Mouse (Mus musculus): ENCODE results near the gene Timp2. TPM values are rescaled to one million over a fixed set of nuclear protein-coding genes. Genes with fewer than 3 reads are reported as not detected.

Gene Timp2
- 39.2 TPM for polyA plus RNA-seq (2014; fragmentation: Illumina TruSeq; extraction: RNeasy Lipid Tissue Mini Kit (QIAGEN cat#74804); ENCODE audit: low read depth, low replicate concordance)

GRCm38 (mm10) chr11:118355640-118356039 lies at the start of gene Timp2:
Gene Timp2, minus strand, starts transcription at chr11:118355740.

DNA sequence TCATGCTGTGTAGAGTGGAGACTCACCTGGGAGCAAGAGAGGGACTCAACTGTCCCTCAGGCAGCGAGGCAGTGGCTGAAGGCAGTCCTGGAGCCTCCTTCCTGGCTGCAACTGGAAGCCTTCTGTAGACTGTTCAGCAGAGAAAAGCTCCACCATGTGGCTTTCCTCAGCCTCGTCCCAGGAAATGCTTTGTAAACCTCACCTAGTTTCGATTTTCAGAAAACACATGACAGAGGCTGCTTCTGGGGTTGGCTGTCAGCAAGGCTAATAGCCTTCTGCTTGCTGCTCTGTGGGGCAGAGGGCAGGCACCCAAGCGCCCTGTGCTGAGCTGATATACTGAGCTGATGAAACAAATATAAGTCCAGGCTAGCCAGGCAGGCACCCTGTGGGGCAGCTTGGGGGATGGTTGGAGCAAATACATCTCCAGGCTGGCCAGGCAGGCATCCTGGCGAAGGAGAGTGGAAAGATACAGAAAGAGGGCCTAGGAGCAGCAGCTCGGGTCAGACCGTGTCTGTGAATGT lies 46.3 kb upstream of the Timp2 start, which contains the start of gene Lgals3bp:
Gene Lgals3bp (minus strand): TSS at position 333 of the 521 bp plus-strand sequence.

GRCm38 (mm10) chr11:118342400-118342981 lies 13.0 kb downstream of the Timp2 start, which contains the start of gene Cep295nl:
Gene Cep295nl, minus strand, starts transcription at chr11:118342500.

DNA sequence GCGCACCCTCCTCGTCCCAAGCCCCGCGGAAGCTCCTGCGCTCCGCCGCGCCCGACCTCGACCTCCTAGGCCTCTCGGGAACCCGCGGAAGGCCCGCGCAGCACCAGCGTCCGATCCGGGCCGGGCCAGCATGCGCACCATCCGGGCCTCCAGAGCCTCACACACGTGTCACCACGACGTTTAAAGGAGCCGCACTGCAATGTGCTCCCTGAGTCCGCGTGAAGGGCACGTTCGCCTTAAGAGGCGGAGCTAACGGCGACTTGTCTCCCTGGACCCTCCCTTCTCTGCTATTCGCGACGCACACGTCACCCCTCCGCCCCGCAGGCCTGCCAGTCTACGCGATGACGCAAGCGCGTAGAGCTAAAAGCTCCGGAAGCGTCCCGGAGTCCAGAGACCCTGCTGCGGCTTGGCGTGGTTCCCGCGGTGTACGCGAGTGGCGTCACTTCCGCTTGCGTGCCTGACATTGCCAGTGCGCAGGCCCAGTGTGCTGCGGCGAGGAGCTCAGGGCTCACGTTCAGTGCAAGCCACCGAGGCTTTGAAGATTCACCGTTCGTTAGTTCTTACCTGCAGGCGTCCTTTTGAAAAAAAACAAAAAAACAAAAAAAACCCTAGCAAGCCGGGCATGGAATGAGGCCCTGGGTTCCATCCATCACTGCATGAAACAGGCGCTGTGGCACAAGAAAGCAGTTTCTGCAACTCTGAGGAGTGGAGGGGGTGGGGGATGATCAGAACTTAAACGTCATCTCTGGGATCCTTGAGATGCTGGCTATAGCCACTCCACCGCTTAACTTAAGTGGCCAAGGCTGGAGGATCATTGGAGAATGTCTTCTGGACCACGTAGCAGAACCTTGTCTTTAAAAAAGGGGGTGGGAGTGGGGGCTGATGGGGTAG lies 65.3 kb downstream of the Timp2 start, which contains the start of gene Usp36:
Gene Usp36 (minus strand): TSS at position 246 of the 891 bp plus-strand sequence.

Other genes with a start within 250 kb of the Timp2 start
- not detected for gene Dnah17, start 225.1 kb downstream of the Timp2 start, polyA plus RNA-seq (2014; fragmentation: Illumina TruSeq; extraction: RNeasy Lipid Tissue Mini Kit (QIAGEN cat#74804); ENCODE audit: low read depth, low replicate concordance)
- 31.2 TPM for gene Cyth1, start 107.1 kb downstream of the Timp2 start, polyA plus RNA-seq (2014; fragmentation: Illumina TruSeq; extraction: RNeasy Lipid Tissue Mini Kit (QIAGEN cat#74804); ENCODE audit: low read depth, low replicate concordance)
- gene Usp36, start 65.5 kb downstream of the Timp2 start, polyA plus RNA-seq (2014; fragmentation: Illumina TruSeq; extraction: RNeasy Lipid Tissue Mini Kit (QIAGEN cat#74804); ENCODE audit: low read depth, low replicate concordance), result 1.9 TPM
- gene Cep295nl, start 13.2 kb downstream of the Timp2 start, polyA plus RNA-seq (2014; fragmentation: Illumina TruSeq; extraction: RNeasy Lipid Tissue Mini Kit (QIAGEN cat#74804); ENCODE audit: low read depth, low replicate concordance), result not detected
- gene Lgals3bp, start 46.4 kb upstream of the Timp2 start, polyA plus RNA-seq (2014; fragmentation: Illumina TruSeq; extraction: RNeasy Lipid Tissue Mini Kit (QIAGEN cat#74804); ENCODE audit: low read depth, low replicate concordance), result 7.9 TPM
- gene Cant1, start 63.3 kb upstream of the Timp2 start, polyA plus RNA-seq (2014; fragmentation: Illumina TruSeq; extraction: RNeasy Lipid Tissue Mini Kit (QIAGEN cat#74804); ENCODE audit: low read depth, low replicate concordance), result 4.0 TPM
- gene C1qtnf1, start 72.5 kb upstream of the Timp2 start, polyA plus RNA-seq (2014; fragmentation: Illumina TruSeq; extraction: RNeasy Lipid Tissue Mini Kit (QIAGEN cat#74804); ENCODE audit: low read depth, low replicate concordance), result 3.9 TPM
- gene Engase, start 121.1 kb upstream of the Timp2 start, polyA plus RNA-seq (2014; fragmentation: Illumina TruSeq; extraction: RNeasy Lipid Tissue Mini Kit (QIAGEN cat#74804); ENCODE audit: low read depth, low replicate concordance), result 1.6 TPM